Mouse (Mus musculus) testis, adult 2 months (tissue): ENCODE measurements around the gene Calml3. TPM values are rescaled to one million over a fixed set of nuclear protein-coding genes. Genes with fewer than 3 reads are reported as not detected.

Experiments used
- H3K27ac ChIP-seq: fragments of 200-500 bp; 2 replicates; pipeline ENCODE4 v1.5.1; 2012; ENCODE audit warnings: low read depth, low read length; ENCODE audit not compliant: control insufficient read depth, insufficient read depth
- H3K27me3 ChIP-seq: fragments of 200-500 bp; 2 replicates; pipeline ENCODE4 v1.6.1; 2012; ENCODE audit warnings: mild to moderate bottlenecking, low read length, moderate library complexity; ENCODE audit not compliant: control insufficient read depth, insufficient read depth
- H3K36me3 ChIP-seq: fragments of 200-500 bp; 2 replicates; pipeline ENCODE4 v1.6.1; 2012; ENCODE audit warnings: mild to moderate bottlenecking, low read length; ENCODE audit not compliant: control insufficient read depth, insufficient read depth
- H3K4me1 ChIP-seq: fragments of 200-500 bp; 2 replicates; pipeline ENCODE4 v1.6.1; 2012; ENCODE audit warnings: low read length; ENCODE audit not compliant: control insufficient read depth, insufficient read depth
- H3K4me3 ChIP-seq: fragments of 200-500 bp; 2 replicates; pipeline ENCODE4 v1.5.1; 2012; ENCODE audit warnings: low read depth, mild to moderate bottlenecking, low read length, moderate library complexity, mixed read lengths; ENCODE audit not compliant: control insufficient read depth
- CTCF ChIP-seq: fragments of 200-500 bp; IDR thresholded peaks from 2 replicates; pipeline ENCODE4 v1.5.1; 2012; ENCODE audit warnings: low read depth, mild to moderate bottlenecking, inconsistent platforms, low read length, moderate library complexity; ENCODE audit not compliant: control insufficient read depth, insufficient read depth, insufficient replicate concordance
- POLR2A ChIP-seq: fragments of 200-500 bp; IDR thresholded peaks from 2 replicates; pipeline ENCODE4 v1.6.1; 2012; ENCODE audit warnings: low read depth, mild to moderate bottlenecking, inconsistent platforms, low read length, moderate library complexity; ENCODE audit not compliant: control insufficient read depth
- polyA plus RNA-seq: library from polyadenylated mRNA; depleted of rRNA; stranded (reverse); fragments of >200 nt; gene quantifications from 2 replicates; pipeline ENCODE4 v1.2.3, GENCODE M21; 2012; rRNA removed

Gene Calml3
- polyA plus RNA-seq, 1 experiment, result 0.16 TPM

DNA sequence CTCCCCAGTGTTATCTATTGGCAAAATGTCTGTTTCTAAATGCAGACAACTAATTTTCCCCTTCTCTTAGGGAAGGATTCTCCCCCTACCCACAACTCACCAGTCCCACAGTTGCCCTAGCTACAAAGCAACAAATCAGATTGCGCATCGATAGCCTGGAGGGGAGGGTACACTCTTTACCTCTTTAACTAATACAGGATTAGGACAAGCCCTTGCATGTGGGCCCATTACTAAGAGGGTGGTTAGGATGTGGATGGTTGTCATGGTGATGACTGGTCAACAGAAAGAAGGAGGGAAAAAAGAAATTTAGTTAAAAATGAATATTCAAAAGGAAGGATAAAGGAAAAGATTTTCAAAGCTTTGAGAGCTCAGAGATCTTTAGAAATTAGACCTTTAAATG is 45.8 kb downstream of the Calml3 start:
- H3K4me3 ChIP-seq, result no peak overlapping the region
- no peaks in the 10 kb centered on the region for H3K27me3 ChIP-seq
- TF ChIP-seq CTCF (no peak), POLR2A (no peak)
- H3K27ac ChIP-seq, result no peak overlapping the region
- no peaks in the 10 kb centered on the region for H3K4me1 ChIP-seq
- no peaks in the 10 kb centered on the region for H3K36me3 ChIP-seq

- no peak overlapping the region for H3K27ac ChIP-seq
- no peaks in the 10 kb centered on the region for H3K36me3 ChIP-seq
- no peak overlapping the region for H3K4me3 ChIP-seq
- H3K27me3 ChIP-seq, result no peaks in the 10 kb centered on the region
- TF ChIP-seq POLR2A (no peak), CTCF (no peak)
- H3K4me1 ChIP-seq, result no peaks in the 10 kb centered on the region
These were observed 50.8 kb downstream of the Calml3 start for GRCm38 (mm10) chr13:3753291-3753690.

Other genes with a start within 250 kb of the Calml3 start
- gene Fam208b, start 193.2 kb downstream of the Calml3 start, polyA plus RNA-seq, result 20.9 and 25.5 TPM in 2 replicates
- 0.46 and 0.93 TPM in 2 replicates for gene Asb13, start 170.3 kb downstream of the Calml3 start, polyA plus RNA-seq
- gene Calm4, start 33.4 kb upstream of the Calml3 start, polyA plus RNA-seq, result 0.35 and 0.38 TPM in 2 replicates
- not detected in 2 replicates for gene Calm5, start 49.9 kb upstream of the Calml3 start, polyA plus RNA-seq
- 9.1 and 11.1 TPM in 2 replicates for gene Net1, start 113.9 kb upstream of the Calml3 start, polyA plus RNA-seq
- gene Tubal3, start 114.0 kb upstream of the Calml3 start, polyA plus RNA-seq, result 1.6 and 2.0 TPM in 2 replicates
- not detected in 2 replicates for gene Ucn3, start 141.0 kb upstream of the Calml3 start, polyA plus RNA-seq
- 0.23 and 0.46 TPM in 2 replicates for gene Akr1c14, start 244.7 kb upstream of the Calml3 start, polyA plus RNA-seq